Mouse (Mus musculus): Measurements from ENCODE around the gene Slc23a2. TPM values are rescaled to one million over a fixed set of nuclear protein-coding genes. Genes with fewer than 3 reads are reported as not detected.
A peak's percentile ranks its signal among the peaks of the same experiment; 100 is the strongest.

The Slc23a2 gene
- polyA plus RNA-seq, 1 experiment from 2014 or later: 36.8 TPM

- Histone ChIP-seq H3K27ac (replicated peaks) (no peak overlapping the region), H3K27me3 (replicated peaks) (no peaks in the 10 kb centered on the region), H3K4me3 (replicated peaks) (no peak overlapping the region), H3K36me3 (peaks cover 62% of the 10 kb centered on the region), H3K4me2 (no peak overlapping the region), H3K9me3 (replicated peaks) (no peaks in the 10 kb centered on the region), H3K4me1 (no peaks in the 10 kb centered on the region), H3K9ac (replicated peaks) (no peak overlapping the region)
- ATAC-seq (ENCODE audit: low FRiP score): no peak
- WGBS: 62% methylated on average over 11 of the region's 11 CpGs
These were observed 80.6 kb downstream of the Slc23a2 start for GRCm38 (mm10) chr2:132064185-132064831.

GRCm38 (mm10) chr2:132063776-132064175, 81.1 kb downstream of the Slc23a2 start:
- Histone ChIP-seq H3K9me3 (replicated peaks) (no peaks in the 10 kb centered on the region), H3K27ac (replicated peaks) (no peak overlapping the region), H3K27me3 (replicated peaks) (no peaks in the 10 kb centered on the region)

GRCm38 (mm10) chr2:132061884-132062283, 83.0 kb downstream of the Slc23a2 start:
- H3K27ac ChIP-seq (replicated peaks): no peak overlapping the region
- H3K4me3 ChIP-seq (replicated peaks): no peak overlapping the region
- no peaks in the 10 kb centered on the region for H3K4me1 ChIP-seq
- H3K36me3 ChIP-seq: peaks cover 75% of the 10 kb centered on the region
- no peak overlapping the region for H3K4me2 ChIP-seq
- H3K9ac ChIP-seq (replicated peaks): no peak overlapping the region
- no peak for ATAC-seq (ENCODE audit: low FRiP score)
- 94% methylated on average over 11 of the region's 11 CpGs for WGBS
- H3K9me3 ChIP-seq (replicated peaks): no peaks in the 10 kb centered on the region
- H3K27me3 ChIP-seq (replicated peaks): no peaks in the 10 kb centered on the region

More at GRCm38 (mm10) chr2:132063776-132064175, 81.1 kb downstream of the Slc23a2 start:
- 0 out of 2 replicates have a peak, but pooled peaks have one; percentile 18 for ATAC-seq (ENCODE audit: low FRiP score)
- 79% methylated on average over 3 of the region's 3 CpGs for WGBS
- Histone ChIP-seq H3K4me3 (replicated peaks) (no peak overlapping the region), H3K36me3 (peaks cover 61% of the 10 kb centered on the region), H3K4me1 (no peaks in the 10 kb centered on the region), H3K9ac (replicated peaks) (no peak overlapping the region), H3K4me2 (no peak overlapping the region)

GRCm38 (mm10) chr2:132059919-132060318, 85.0 kb downstream of the Slc23a2 start:
- Histone ChIP-seq H3K27me3 (replicated peaks) (no peaks in the 10 kb centered on the region), H3K9ac (replicated peaks) (no peak overlapping the region), H3K36me3 (peaks cover 81% of the 10 kb centered on the region), H3K4me3 (replicated peaks) (no peak overlapping the region), H3K4me2 (no peak overlapping the region), H3K4me1 (no peaks in the 10 kb centered on the region), H3K9me3 (replicated peaks) (no peaks in the 10 kb centered on the region), H3K27ac (replicated peaks) (no peak overlapping the region)
- no peak for ATAC-seq (ENCODE audit: low FRiP score)
- WGBS: 92% methylated on average over 8 of the region's 8 CpGs

- no peak for ATAC-seq (ENCODE audit: low FRiP score)
- H3K4me2 ChIP-seq: no peak overlapping the region
- H3K27ac ChIP-seq (replicated peaks): no peak overlapping the region
- no peak overlapping the region for H3K4me3 ChIP-seq (replicated peaks)
- 85% methylated on average over 8 of the region's 8 CpGs for WGBS
- peaks cover 62% of the 10 kb centered on the region for H3K36me3 ChIP-seq
- no peak overlapping the region for H3K9ac ChIP-seq (replicated peaks)
- H3K9me3 ChIP-seq (replicated peaks): no peaks in the 10 kb centered on the region
- no peaks in the 10 kb centered on the region for H3K4me1 ChIP-seq
- no peaks in the 10 kb centered on the region for H3K27me3 ChIP-seq (replicated peaks)
These were observed 89.6 kb downstream of the Slc23a2 start for GRCm38 (mm10) chr2:132055349-132055753.

- H3K9ac ChIP-seq (replicated peaks): no peak overlapping the region
- no peaks in the 10 kb centered on the region for H3K9me3 ChIP-seq (replicated peaks)
- H3K4me1 ChIP-seq: no peaks in the 10 kb centered on the region
- H3K27me3 ChIP-seq (replicated peaks): no peaks in the 10 kb centered on the region
- no peak overlapping the region for H3K27ac ChIP-seq (replicated peaks)
- H3K36me3 ChIP-seq: peaks cover 50% of the 10 kb centered on the region
- 86% methylated on average over 4 of the region's 4 CpGs for WGBS
- no peak overlapping the region for H3K4me2 ChIP-seq
- H3K4me3 ChIP-seq (replicated peaks): no peak overlapping the region
- ATAC-seq (ENCODE audit: low FRiP score): no peak
These were observed 91.1 kb downstream of the Slc23a2 start for GRCm38 (mm10) chr2:132053824-132054223.

- Histone ChIP-seq H3K4me1 (no peaks in the 10 kb centered on the region), H3K9me3 (replicated peaks) (no peaks in the 10 kb centered on the region), H3K4me3 (replicated peaks) (no peak overlapping the region), H3K27me3 (replicated peaks) (no peaks in the 10 kb centered on the region), H3K9ac (replicated peaks) (no peak overlapping the region), H3K27ac (replicated peaks) (no peak overlapping the region), H3K4me2 (no peak overlapping the region), H3K36me3 (peaks cover 32% of the 10 kb centered on the region)
- 83% methylated on average over 5 of the region's 5 CpGs for WGBS
- ATAC-seq (ENCODE audit: low FRiP score): no peak
These were observed 93.1 kb downstream of the Slc23a2 start for GRCm38 (mm10) chr2:132051798-132052197.

GRCm38 (mm10) chr2:132049921-132050320, 95.0 kb downstream of the Slc23a2 start:
- no peaks in the 10 kb centered on the region for H3K27me3 ChIP-seq (replicated peaks)
- H3K4me3 ChIP-seq (replicated peaks): no peak overlapping the region
- H3K9ac ChIP-seq (replicated peaks): no peak overlapping the region
- peaks cover 13% of the 10 kb centered on the region for H3K36me3 ChIP-seq
- H3K9me3 ChIP-seq (replicated peaks): no peaks in the 10 kb centered on the region
- H3K4me1 ChIP-seq: no peaks in the 10 kb centered on the region
- 60% methylated on average over 3 of the region's 3 CpGs for WGBS
- H3K4me2 ChIP-seq: no peak overlapping the region
- no peak overlapping the region for H3K27ac ChIP-seq (replicated peaks)
- ATAC-seq (ENCODE audit: low FRiP score): no peak

- ATAC-seq (ENCODE audit: low FRiP score): no peak
- WGBS: 85% methylated on average over 3 of the region's 3 CpGs
- H3K4me2 ChIP-seq: no peak overlapping the region
- peaks cover 8% of the 10 kb centered on the region; the same call in 1 of the 2 replicates for H3K36me3 ChIP-seq
- no peak overlapping the region for H3K27ac ChIP-seq (replicated peaks)
- H3K9ac ChIP-seq (replicated peaks): no peak overlapping the region
- no peaks in the 10 kb centered on the region for H3K9me3 ChIP-seq (replicated peaks)
- no peaks in the 10 kb centered on the region for H3K4me1 ChIP-seq
- no peak overlapping the region for H3K4me3 ChIP-seq (replicated peaks)
- H3K27me3 ChIP-seq (replicated peaks): no peaks in the 10 kb centered on the region
These were observed 95.4 kb downstream of the Slc23a2 start for GRCm38 (mm10) chr2:132049491-132049890.

- H3K36me3 ChIP-seq: 0 out of 2 replicates have a peak, but pooled peaks cover 5% of the 10 kb centered on the region
- no peak overlapping the region for H3K4me3 ChIP-seq (replicated peaks)
- H3K9ac ChIP-seq (replicated peaks): no peak overlapping the region
- no peak overlapping the region for H3K27ac ChIP-seq (replicated peaks)
- H3K4me2 ChIP-seq: no peak overlapping the region
- peaks cover 4% of the 10 kb centered on the region; the same call in 1 of the 2 replicates for H3K4me1 ChIP-seq
- H3K9me3 ChIP-seq (replicated peaks): no peaks in the 10 kb centered on the region
- no peaks in the 10 kb centered on the region for H3K27me3 ChIP-seq (replicated peaks)
- 88% methylated on average over 11 of the region's 11 CpGs for WGBS
- ATAC-seq (ENCODE audit: low FRiP score): no peak
These were observed 96.7 kb downstream of the Slc23a2 start for GRCm38 (mm10) chr2:132048143-132048772.

- peaks cover 7% of the 10 kb centered on the region; the same call in 1 of the 2 replicates for H3K4me1 ChIP-seq
- no peaks in the 10 kb centered on the region for H3K36me3 ChIP-seq
- WGBS: 81% methylated on average over 4 of the region's 4 CpGs
- no peak overlapping the region for H3K9ac ChIP-seq (replicated peaks)
- no peaks in the 10 kb centered on the region for H3K9me3 ChIP-seq (replicated peaks)
- H3K27me3 ChIP-seq (replicated peaks): no peaks in the 10 kb centered on the region
- no peak overlapping the region for H3K4me3 ChIP-seq (replicated peaks)
- no peak overlapping the region for H3K4me2 ChIP-seq
- no peak for ATAC-seq (ENCODE audit: low FRiP score)
- no peak overlapping the region for H3K27ac ChIP-seq (replicated peaks)
These were observed 97.5 kb downstream of the Slc23a2 start for GRCm38 (mm10) chr2:132047364-132047763.

GRCm38 (mm10) chr2:132046659-132047058, 98.2 kb downstream of the Slc23a2 start:
- Histone ChIP-seq H3K27ac (replicated peaks) (no peak overlapping the region), H3K36me3 (no peaks in the 10 kb centered on the region)

More at GRCm38 (mm10) chr2:132046659-132047058, 98.2 kb downstream of the Slc23a2 start:
- Histone ChIP-seq H3K4me2 (no peak overlapping the region), H3K4me3 (replicated peaks) (no peak overlapping the region), H3K27me3 (replicated peaks) (no peaks in the 10 kb centered on the region), H3K9me3 (replicated peaks) (no peaks in the 10 kb centered on the region), H3K4me1 (peaks cover 7% of the 10 kb centered on the region; the same call in 1 of the 2 replicates), H3K9ac (replicated peaks) (no peak overlapping the region)
- no peak for ATAC-seq (ENCODE audit: low FRiP score)
- 95% methylated on average over 4 of the region's 4 CpGs for WGBS
